Mouse (Mus musculus) gonadal fat pad, adult 2 months (tissue): ENCODE measurements around the gene Aox3. TPM values are rescaled to one million over a fixed set of nuclear protein-coding genes. Genes with fewer than 3 reads are reported as not detected.
A peak's percentile ranks its signal among the peaks of the same experiment; 100 is the strongest.

Experiments
- DNase-seq: peaks from one replicate; pipeline ENCODE4 v3.0.0-alpha.2; 2012; ENCODE audit warnings: low read depth
- polyA plus RNA-seq: library from polyadenylated mRNA; depleted of rRNA; stranded (reverse); fragments of >200 nt; gene quantifications from 2 replicates; pipeline ENCODE4 v1.2.3, GENCODE M21; 2012; rRNA removed

Aox3 gene
- 1.1 and 1.5 TPM in 2 replicates for polyA plus RNA-seq

GRCm38 (mm10) chr1:58112880-58113279 lies at the start of gene Aox3:
TSS of gene Aox3 (plus strand) at chr1:58113130.
- no peak for DNase-seq

- no peak for DNase-seq
Measured at GRCm38 (mm10) chr1:58065151-58065550, 47.8 kb upstream of the Aox3 start.

GRCm38 (mm10) chr1:58065606-58066005 lies 47.3 kb upstream of the Aox3 start:
- DNase-seq, result no peak

GRCm38 (mm10) chr1:58069181-58069580 lies 43.7 kb upstream of the Aox3 start:
- no peak for DNase-seq

- DNase-seq, result no peak
Measured at GRCm38 (mm10) chr1:58070091-58070490, 42.8 kb upstream of the Aox3 start.

- no peak for DNase-seq
Measured at GRCm38 (mm10) chr1:58071006-58071405, 41.9 kb upstream of the Aox3 start.

GRCm38 (mm10) chr1:58071509-58071908 lies 41.4 kb upstream of the Aox3 start:
- no peak for DNase-seq

- DNase-seq, result no peak
Measured at GRCm38 (mm10) chr1:58072416-58072815, 40.5 kb upstream of the Aox3 start.

GRCm38 (mm10) chr1:58072991-58073730 lies 39.8 kb upstream of the Aox3 start:
- DNase-seq, result no peak

GRCm38 (mm10) chr1:58074266-58074665 lies 38.7 kb upstream of the Aox3 start:
- DNase-seq, result no peak

- no peak for DNase-seq
Measured at GRCm38 (mm10) chr1:58077882-58078281, 35.0 kb upstream of the Aox3 start.

GRCm38 (mm10) chr1:58078390-58078789 lies 34.5 kb upstream of the Aox3 start:
- no peak for DNase-seq

GRCm38 (mm10) chr1:58079689-58080088 lies 33.2 kb upstream of the Aox3 start:
- DNase-seq, result no peak

- no peak for DNase-seq
Measured at GRCm38 (mm10) chr1:58080446-58080845, 32.5 kb upstream of the Aox3 start.

GRCm38 (mm10) chr1:58081356-58081755 lies 31.6 kb upstream of the Aox3 start:
- no peak for DNase-seq

GRCm38 (mm10) chr1:58089316-58089715 lies 23.6 kb upstream of the Aox3 start:
- DNase-seq, result no peak

- DNase-seq, result no peak
Measured at GRCm38 (mm10) chr1:58090191-58090590, 22.7 kb upstream of the Aox3 start.

- DNase-seq, result no peak
Measured at GRCm38 (mm10) chr1:58091213-58091612, 21.7 kb upstream of the Aox3 start.

GRCm38 (mm10) chr1:58091992-58092560 lies 20.9 kb upstream of the Aox3 start:
- no peak for DNase-seq

- DNase-seq, result no peak
Measured at GRCm38 (mm10) chr1:58097338-58097737, 15.6 kb upstream of the Aox3 start.

- DNase-seq, result no peak
Measured at GRCm38 (mm10) chr1:58099119-58099518, 13.8 kb upstream of the Aox3 start.

GRCm38 (mm10) chr1:58101531-58102146 lies 11.3 kb upstream of the Aox3 start:
- DNase-seq, result peak; percentile 70

GRCm38 (mm10) chr1:58102494-58102893 lies 10.4 kb upstream of the Aox3 start:
- DNase-seq, result no peak
